Mouse (Mus musculus): ENCODE data around the gene Itpkb.

DNA sequence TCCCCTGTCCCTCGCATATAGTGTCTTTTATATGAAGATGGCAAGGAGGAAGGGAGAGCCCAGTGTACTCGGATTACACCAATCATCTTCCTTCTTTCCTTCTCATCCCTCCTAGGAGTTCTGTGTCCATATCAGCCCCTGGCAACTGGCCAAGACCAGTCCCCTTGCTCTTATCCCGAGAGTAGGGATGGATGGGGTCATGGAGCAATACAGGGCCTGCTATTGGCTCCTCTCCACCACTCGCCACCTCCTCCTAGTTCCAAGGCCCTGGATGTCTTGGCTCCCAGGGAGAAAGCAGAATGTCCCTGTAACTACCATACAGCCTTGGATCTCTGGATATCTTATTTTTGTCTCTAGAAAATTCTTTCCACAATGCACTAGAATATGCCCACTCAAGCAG is 84.8 kb downstream of the Itpkb start:
- TF ChIP-seq POLR2A (IDR thresholded peaks at IDR 0.05; ENCODE audit: borderline replicate concordance, extremely low read depth, insufficient read depth, insufficient read length, poor library complexity, severe bottlenecking) (no peak), CTCF (IDR thresholded peaks at IDR 0.05; ENCODE audit: borderline replicate concordance, extremely low read depth, insufficient read depth, insufficient read length) (no peak)
